Mouse (Mus musculus) liver, embryonic 14.5 days (tissue): ENCODE results near the gene Cenps. TPM values are rescaled to one million over a fixed set of nuclear protein-coding genes. Genes with fewer than 3 reads are reported as not detected.

Experiments used
- ATAC-seq: fragments of 200-750 bp; cut with Nextera tagmentation; 2 replicates; pipeline ENCODE4 v1.8.0; 2017; ENCODE audit warnings: moderate number of reproducible peaks, mild to moderate bottlenecking, moderate library complexity; ENCODE audit not compliant: insufficient read depth
- DNase-seq, 3 experiments: peaks; one replicate each; pipeline ENCODE4 v3.0.0-alpha.2; 2012 to 2013; ENCODE audit warnings: low read depth in 3 of 3, low spot score in 3 of 3
- H3K27ac ChIP-seq: fragments of 300-500 bp; sonication (generic); 2 replicates; pipeline ENCODE4 v1.5.1; 2014; ENCODE audit warnings: moderate library complexity, mild to moderate bottlenecking, control low read depth, inconsistent platforms
- H3K27me3 ChIP-seq: fragments of 300-500 bp; sonication (generic); 2 replicates; pipeline ENCODE4 v1.6.1; 2014; ENCODE audit warnings: mild to moderate bottlenecking, low read length, moderate library complexity; ENCODE audit not compliant: control insufficient read depth, insufficient read depth
- H3K36me3 ChIP-seq: fragments of 300-500 bp; sonication (generic); replicated peaks from 2 replicates; pipeline ENCODE4 v1.6.1; 2014; ENCODE audit warnings: low read depth; ENCODE audit not compliant: control insufficient read depth, insufficient read depth
- H3K4me1 ChIP-seq, 2 experiments: fragments of 200-500 bp in 1 of 2; fragments of 300-500 bp in 1 of 2; sonication (generic) in 1 of 2; replicated peaks; 2 replicates each; pipeline ENCODE4 v1.6.1; 2012 to 2014; ENCODE audit warnings: antibody characterized with exemption in 1 of 2, inconsistent platforms in 1 of 2, low read length in 1 of 2; ENCODE audit not compliant: control insufficient read depth in 2 of 2, insufficient read depth in 2 of 2
- H3K4me2 ChIP-seq: fragments of 300-500 bp; sonication (generic); 2 replicates; pipeline ENCODE4 v1.6.1; 2014; ENCODE audit warnings: low read depth, mild to moderate bottlenecking, control low read depth, moderate library complexity
- H3K4me3 ChIP-seq, 2 experiments: fragments of 200-500 bp in 1 of 2; fragments of 300-500 bp in 1 of 2; sonication (generic) in 1 of 2; 2 replicates each; pipeline ENCODE4 v1.5.1; 2012 to 2014; ENCODE audit warnings: low read depth in 2 of 2, low read length in 2 of 2, mild to moderate bottlenecking in 2 of 2, control low read depth in 1 of 2, inconsistent platforms in 1 of 2, moderate library complexity in 1 of 2; ENCODE audit not compliant: insufficient read depth in 1 of 2
- H3K9ac ChIP-seq: fragments of 300-500 bp; sonication (generic); replicated peaks from 2 replicates; pipeline ENCODE4 v1.6.1; 2014; ENCODE audit warnings: mild to moderate bottlenecking, control low read depth, moderate library complexity
- H3K9me3 ChIP-seq: fragments of 300-500 bp; sonication (generic); 2 replicates; pipeline ENCODE4 v1.6.1; 2016; ENCODE audit warnings: low read length, mixed read lengths; ENCODE audit not compliant: control insufficient read depth
- CTCF ChIP-seq: IDR thresholded peaks from 2 replicates; pipeline ENCODE4 v1.5.1; 2016; ENCODE audit warnings: antibody characterized with exemption, low read depth, control low read depth
- EP300 ChIP-seq: IDR thresholded peaks from 2 replicates; pipeline ENCODE4 v1.6.1; 2016; ENCODE audit warnings: antibody characterized with exemption, low read depth
- WGBS: fragments of 180-500 bp; shearing (Covaris S2); extraction: QIAGEN DNeasy Blood & Tissue Kit; methylation state at CpG from one replicate; pipeline ENCODE4 v1.1.7; 2014; ENCODE audit not compliant: insufficient replicate concordance; 5-methylcytosine and 5-hydroxymethylcytosine counted together
- polyA plus RNA-seq, 2 experiments: library from polyadenylated mRNA; depleted of rRNA in 1 of 2; stranded (reverse) in 1 of 2; unstranded in 1 of 2; fragments of >200 nt; fragmentation: Nextera tagmentation in 1 of 2; extraction: Ambion mirVana in 1 of 2; gene quantifications; 2 replicates each; pipeline versions ENCODE4 v1.2.1 to v1.2.3; 2012 to 2014

The Cenps gene
- polyA plus RNA-seq (2012; rRNA removed) = 7.6 and 12.3 TPM in 2 replicates
- 17.3 and 18.0 TPM in 2 replicates for polyA plus RNA-seq (2014; fragmentation: Nextera tagmentation; extraction: Ambion mirVana)

- no peaks in the 10 kb centered on the region for H3K36me3 ChIP-seq
- H3K27me3 ChIP-seq = no peaks in the 10 kb centered on the region
- H3K4me1 ChIP-seq = peaks cover 3 to 4% of the 10 kb centered on the region in 2 experiments; a peak in 2 of 4 replicates
- whole genome bisulfite sequencing = under 1% methylated on average over 61 of the region's 68 CpGs
- H3K27ac ChIP-seq = peak within 1 kb of the TSS; percentile 52
- H3K9ac ChIP-seq = peak within 1 kb of the TSS; percentile 79
- TF ChIP-seq CTCF = peak; percentile 98
- TF ChIP-seq EP300 = no peak
- H3K9me3 ChIP-seq = no peaks in the 10 kb centered on the region
- peak within 1 kb of the TSS; percentile 71 to 76 for H3K4me3 ChIP-seq
- DNase-seq = peak; percentile 69 to 77 (median 69)
- H3K4me2 ChIP-seq = peak within 1 kb of the TSS; percentile 89
- peak; percentile 90 for ATAC-seq
Measured at GRCm38 (mm10) chr4:149136982-149137770, at the start of gene Cenps. Gene Cenps (minus strand): TSS chr4:149137629.

GRCm38 (mm10) chr4:149182755-149183154 is 45.3 kb upstream of the Cenps start:
- Histone ChIP-seq H3K27ac (no peak overlapping the region), H3K9me3 (no peaks in the 10 kb centered on the region), H3K4me3 (no peak overlapping the region), H3K27me3 (no peaks in the 10 kb centered on the region), H3K4me1 (no peaks in the 10 kb centered on the region), H3K36me3 (no peaks in the 10 kb centered on the region), H3K9ac (no peak overlapping the region), H3K4me2 (no peak overlapping the region)
- TF ChIP-seq CTCF (peak; percentile 64), EP300 (no peak)
- ATAC-seq (no peak), DNase-seq (no peak)
- 38% methylated on average over 4 of the region's 4 CpGs for WGBS

- Histone ChIP-seq H3K27me3 (no peaks in the 10 kb centered on the region), H3K9ac (no peak overlapping the region), H3K4me2 (no peak overlapping the region), H3K9me3 (no peaks in the 10 kb centered on the region), H3K4me1 (no peaks in the 10 kb centered on the region), H3K36me3 (no peaks in the 10 kb centered on the region), H3K27ac (no peak overlapping the region), H3K4me3 (no peak overlapping the region)
- DNase-seq (no peak), ATAC-seq (no peak)
- no peak for TF ChIP-seq EP300
- no peak for TF ChIP-seq CTCF
- 61% methylated on average over 7 of the region's 7 CpGs for WGBS
Measured at GRCm38 (mm10) chr4:149182192-149182591, 44.8 kb upstream of the Cenps start.

DNA sequence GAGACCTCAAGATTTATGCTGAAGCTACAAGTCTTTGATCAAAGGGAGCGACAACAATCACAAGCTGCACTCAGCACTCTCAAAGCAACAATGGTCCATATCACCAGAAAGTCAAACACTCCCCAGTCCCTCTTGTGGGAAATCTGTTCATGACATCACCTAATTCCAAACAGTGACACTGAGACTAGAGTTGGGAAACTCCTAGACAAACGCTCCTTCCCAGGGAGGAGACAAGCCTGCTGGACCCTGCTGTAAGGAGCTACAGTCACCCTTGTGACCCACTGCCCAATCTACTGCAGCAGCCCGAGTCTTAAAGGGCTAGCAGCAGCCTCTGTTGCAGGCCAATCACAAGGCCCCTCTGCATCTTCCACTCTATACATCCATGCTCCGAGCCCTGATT is 42.1 kb upstream of the Cenps start:
- no peak overlapping the region for H3K27ac ChIP-seq
- no peak for TF ChIP-seq CTCF
- TF ChIP-seq EP300 = no peak
- H3K9ac ChIP-seq = no peak overlapping the region
- WGBS = 52% methylated on average over 4 of the region's 4 CpGs
- DNase-seq (no peak), ATAC-seq (no peak; the same call in 1 of the 2 replicates)
- no peaks in the 10 kb centered on the region for H3K36me3 ChIP-seq
- no peak overlapping the region for H3K4me3 ChIP-seq
- H3K4me1 ChIP-seq = no peaks in the 10 kb centered on the region
- no peaks in the 10 kb centered on the region for H3K9me3 ChIP-seq
- H3K4me2 ChIP-seq = no peak overlapping the region
- no peaks in the 10 kb centered on the region for H3K27me3 ChIP-seq

- DNase-seq (no peak), ATAC-seq (no peak)
- WGBS = 70% methylated on average over 7 of the region's 7 CpGs
Measured at GRCm38 (mm10) chr4:149179160-149179559, 41.7 kb upstream of the Cenps start.

More at GRCm38 (mm10) chr4:149179160-149179559, 41.7 kb upstream of the Cenps start:
- Histone ChIP-seq H3K9ac (no peak overlapping the region), H3K4me2 (no peak overlapping the region), H3K4me1 (no peaks in the 10 kb centered on the region), H3K36me3 (no peaks in the 10 kb centered on the region), H3K4me3 (no peak overlapping the region), H3K27ac (no peak overlapping the region), H3K27me3 (no peaks in the 10 kb centered on the region), H3K9me3 (no peaks in the 10 kb centered on the region)
- TF ChIP-seq EP300 (no peak), CTCF (no peak)
